Mouse (Mus musculus): ENCODE measurements around the gene Nt5c3b.

- TF ChIP-seq CTCF (IDR thresholded peaks at IDR 0.05; ENCODE audit: extremely low read depth, insufficient read depth, insufficient read length, insufficient replicate concordance) (no peak), POLR2A (IDR thresholded peaks at IDR 0.05; ENCODE audit: low read depth, low read length) (no peak)
Measured at GRCm38 (mm10) chr11:100490951-100491350, 49.3 kb upstream of the Nt5c3b start.
